Mouse (Mus musculus): ENCODE results near the gene Stoml1.

Gene Stoml1

DNA sequence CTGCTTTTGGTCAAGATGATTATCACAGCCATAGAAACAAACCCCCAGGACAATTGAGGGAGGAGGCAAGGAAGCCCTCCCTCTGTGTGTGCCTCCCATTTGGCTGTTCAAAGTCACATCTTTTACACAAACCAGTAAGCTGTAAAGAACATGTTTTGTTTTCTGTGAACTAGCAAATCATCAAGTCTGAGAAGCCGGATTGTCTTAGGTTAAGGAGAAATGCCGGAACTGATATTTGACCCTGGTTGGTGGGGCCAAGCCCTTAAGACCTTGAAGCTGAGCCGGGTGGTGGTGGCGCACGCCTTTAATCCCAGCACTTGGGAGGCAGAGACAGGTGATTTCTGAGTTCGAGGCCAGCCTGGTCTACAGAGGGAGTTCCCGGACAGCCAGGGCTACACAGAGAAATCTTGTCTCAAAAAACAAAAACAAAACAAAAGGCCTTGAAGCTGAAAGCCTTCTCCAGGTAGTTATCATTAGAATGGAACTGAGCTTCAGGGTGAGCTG, 21.2 kb downstream of the Stoml1 start:
- DNase-seq, result no peak

DNA sequence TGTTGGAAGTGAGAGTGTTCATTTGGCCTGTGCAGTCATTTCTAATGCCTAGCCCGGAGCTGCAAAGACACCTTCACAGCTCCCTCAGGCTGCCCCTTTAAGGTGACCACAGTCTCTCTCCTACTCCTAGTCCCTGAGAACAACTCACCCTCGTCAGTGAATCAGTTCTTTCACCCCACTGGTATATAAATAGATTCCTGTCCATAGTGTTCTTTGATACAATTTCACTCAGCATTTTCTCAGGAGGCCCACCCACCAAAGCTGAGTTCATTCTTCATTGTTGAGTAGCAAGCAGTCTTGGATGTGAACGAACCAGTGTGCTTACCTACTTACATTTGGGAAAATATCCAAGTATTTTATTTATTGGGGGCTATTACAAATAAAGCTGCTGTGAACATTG, 21.7 kb downstream of the Stoml1 start:
- no peak for DNase-seq

DNA sequence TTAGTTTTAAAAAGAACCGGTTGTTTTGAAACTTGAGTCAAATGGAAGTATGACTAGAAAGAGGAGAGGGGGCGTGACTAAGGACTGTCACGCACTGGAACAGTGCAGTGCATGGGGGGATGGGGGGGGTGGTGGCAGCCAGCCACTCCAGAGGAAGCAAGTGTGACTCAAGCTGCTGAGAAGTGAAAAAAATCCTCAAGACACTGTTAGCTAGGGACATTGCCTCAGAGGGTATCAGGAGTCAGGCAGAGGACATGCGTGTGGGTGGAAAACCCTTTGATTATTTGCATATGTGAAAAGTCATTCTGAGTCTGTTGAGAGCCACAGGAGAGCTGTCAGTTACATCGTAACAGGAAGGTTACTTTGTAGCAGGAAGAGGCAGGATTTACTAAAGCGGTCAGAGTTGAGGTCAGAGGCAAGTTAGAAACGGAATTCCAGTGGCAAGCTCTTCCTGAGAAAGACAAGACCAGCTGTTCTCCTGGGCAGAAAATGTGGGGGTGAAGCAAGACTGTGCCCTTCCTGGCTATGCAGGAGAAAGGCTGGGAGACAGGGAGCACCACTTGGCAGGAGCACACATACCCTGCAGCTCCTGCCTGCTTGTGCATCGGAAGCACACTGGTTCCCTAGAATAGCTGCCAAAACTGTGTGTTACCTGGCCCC, 22.3 kb downstream of the Stoml1 start:
- peak; percentile 97 for DNase-seq

DNA sequence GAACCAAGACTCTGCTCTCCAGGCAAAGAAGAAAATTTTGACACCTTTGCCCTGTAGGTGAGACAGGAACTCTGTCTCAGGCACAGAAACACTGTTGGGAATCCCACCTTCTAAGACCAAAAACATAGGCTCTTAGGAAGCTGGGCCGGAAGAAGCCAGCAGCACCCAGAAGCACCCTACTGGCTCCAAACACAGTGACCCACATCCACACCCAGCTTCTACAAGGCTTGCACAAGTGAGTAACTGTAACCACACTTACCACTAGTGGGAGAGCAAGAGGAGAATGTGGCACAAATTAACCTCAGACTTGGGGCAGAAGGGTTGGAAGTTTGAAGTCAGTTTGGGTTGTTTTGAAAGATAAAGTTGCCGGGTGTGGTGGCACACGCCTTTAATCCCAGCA, 22.8 kb downstream of the Stoml1 start:
- no peak for DNase-seq

DNA sequence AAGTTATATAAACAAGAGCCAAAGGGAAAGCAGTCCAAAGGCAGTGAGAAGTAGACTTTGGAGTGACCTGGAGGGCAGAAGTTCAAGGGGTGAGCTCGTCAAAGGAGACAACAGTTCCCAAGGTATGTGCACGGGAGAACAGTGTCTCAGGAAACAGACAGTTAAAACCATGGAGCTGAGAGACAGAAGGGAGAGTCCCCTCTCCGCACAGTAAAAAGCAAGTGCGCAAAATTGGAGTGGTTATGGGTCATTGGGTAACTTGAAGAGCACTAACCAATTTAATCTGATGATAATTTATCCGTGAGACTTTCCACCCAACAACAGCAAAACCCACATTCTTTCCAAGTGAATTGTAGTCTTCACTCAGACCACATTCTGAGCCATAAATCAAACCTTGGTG, 23.4 kb downstream of the Stoml1 start:
- DNase-seq, result no peak

DNA sequence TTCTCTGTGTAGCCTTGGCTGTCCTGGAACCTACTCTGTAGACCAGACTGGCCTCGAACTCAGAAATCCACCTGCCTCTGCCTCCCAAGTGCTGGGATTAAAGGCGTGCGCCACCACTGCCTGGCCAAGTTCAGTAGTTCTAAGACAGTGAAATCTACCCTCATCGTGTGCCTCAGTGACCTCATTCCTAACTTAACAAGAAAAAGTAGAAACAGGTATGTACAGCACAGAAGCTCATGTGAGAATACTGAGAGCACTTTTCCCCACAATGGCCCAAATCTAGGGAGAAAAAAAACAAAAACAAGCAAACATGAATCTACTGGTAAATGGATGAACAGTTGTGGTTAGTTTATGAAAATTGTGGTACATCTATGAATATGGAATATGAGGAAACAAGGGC, 25.3 kb downstream of the Stoml1 start:
- DNase-seq, result no peak

DNA sequence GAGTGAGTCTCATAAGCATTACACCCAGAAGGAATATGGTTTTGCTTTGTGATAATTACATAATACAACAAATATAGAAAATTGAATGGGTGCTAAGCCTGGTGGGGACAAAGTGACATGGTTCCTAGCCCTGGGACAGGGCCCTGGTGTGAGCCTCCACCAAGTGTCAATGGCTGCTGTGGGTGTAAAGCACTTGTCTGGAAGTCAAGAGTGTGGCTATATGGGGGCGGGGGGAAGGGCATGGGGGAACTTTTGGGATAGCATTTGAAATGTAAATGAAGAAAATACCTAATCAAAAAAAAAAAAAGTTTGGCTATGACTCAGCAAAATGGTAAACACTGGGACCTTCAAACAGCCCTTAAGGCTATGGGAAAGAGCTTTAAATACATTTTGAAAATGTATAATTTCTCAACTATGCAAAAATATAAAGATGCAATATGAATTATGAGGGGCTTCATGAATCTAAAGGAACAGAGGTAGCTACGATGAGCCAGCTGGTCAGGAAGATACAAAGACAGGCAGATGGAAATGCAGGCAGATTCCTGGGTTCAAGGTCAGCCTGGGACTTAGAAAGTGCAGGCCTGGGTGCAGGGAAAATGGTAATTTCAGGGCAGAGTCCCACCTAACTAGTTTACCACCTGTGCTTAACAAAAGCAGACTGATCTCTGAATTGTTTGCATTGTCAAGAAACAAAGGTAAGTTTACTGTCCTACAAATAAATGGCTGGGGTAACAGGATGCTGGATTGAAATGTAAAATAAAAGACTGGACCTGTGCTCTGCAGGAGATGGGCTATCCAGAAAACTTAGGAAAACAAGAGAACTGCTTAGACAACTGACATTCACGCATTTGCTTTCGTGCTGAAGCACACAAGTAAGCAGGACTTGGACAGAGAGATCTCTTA, 26.1 kb downstream of the Stoml1 start:
- DNase-seq, result no peak

DNA sequence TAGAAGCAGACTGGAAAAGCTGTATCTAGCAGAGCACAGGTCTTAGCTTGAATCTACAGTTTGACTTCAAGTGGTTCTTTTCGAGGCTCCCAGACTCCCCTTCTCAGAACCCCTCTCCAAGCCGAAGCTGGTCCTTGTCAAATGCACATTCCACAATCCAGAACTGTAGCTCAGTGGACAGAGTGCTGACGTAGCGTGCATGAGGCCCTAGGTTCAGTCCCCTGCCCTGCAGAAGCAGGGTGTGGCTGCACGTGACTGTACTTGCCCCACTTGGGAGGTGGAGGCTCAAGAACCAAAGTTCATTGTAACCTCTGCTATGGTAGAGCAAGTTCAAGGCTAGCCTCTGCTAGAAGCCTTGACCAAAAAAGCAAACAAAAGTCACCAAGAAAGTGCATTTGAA, 26.8 kb downstream of the Stoml1 start:
- DNase-seq, result no peak

DNA sequence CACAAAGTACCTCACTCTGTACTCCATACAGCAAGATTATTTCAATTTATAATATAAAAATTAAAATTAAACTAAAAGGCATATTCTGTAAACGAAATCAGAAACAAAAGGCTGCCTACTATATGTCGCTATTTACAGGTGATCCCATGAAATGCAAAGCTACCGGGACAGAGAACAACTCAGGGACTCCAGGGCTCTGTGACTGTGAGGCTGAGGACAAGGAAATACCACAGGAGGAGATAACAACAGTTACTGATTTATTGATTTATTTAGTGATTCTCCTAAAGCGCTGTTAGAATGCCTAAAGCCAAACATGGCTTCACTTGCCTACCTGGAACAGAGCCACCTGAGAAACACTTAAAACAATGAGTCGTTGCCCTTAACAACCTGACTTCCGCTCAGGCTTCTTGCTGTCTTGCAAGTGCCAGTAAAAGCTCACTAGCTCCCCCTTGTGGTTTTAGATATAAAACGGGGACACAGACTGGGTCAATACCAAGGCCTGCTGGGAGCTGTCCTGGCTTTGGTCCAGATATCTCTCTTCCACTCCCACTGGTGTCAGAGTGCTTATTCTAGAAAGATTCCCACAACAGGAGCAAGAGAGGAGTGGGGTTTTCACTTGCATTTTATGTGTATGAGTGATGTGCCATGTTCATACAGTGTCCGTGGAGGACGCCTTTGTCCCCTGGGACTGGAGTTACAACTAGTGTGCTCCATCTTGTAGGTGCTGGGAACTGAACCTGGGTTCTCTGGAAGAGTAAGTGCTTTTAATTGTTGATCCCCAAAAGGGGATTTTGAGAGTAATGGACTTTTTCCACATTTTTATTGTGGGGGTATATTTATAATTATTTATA, 27.5 kb downstream of the Stoml1 start:
- peak; percentile 97 for DNase-seq

DNA sequence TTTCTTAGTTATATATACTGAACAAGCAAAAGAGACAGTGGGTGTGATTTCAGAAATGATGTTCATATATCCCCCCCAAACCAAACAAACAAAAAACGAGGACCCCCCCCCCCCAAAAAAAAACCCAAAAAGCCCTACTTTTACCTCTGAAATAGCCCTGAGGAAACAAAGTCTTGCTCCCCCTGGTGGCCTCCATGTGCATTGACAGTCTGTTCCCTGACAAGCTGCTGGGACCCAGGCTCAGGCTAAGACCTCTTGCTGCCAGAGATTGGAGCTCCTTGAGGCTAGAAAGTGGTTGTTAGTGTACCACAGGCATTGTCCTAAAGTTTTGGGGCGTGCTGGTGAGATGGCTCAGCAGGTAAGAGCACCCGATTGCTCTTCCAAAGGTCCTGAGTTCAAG, 28.6 kb downstream of the Stoml1 start:
- DNase-seq, result no peak

DNA sequence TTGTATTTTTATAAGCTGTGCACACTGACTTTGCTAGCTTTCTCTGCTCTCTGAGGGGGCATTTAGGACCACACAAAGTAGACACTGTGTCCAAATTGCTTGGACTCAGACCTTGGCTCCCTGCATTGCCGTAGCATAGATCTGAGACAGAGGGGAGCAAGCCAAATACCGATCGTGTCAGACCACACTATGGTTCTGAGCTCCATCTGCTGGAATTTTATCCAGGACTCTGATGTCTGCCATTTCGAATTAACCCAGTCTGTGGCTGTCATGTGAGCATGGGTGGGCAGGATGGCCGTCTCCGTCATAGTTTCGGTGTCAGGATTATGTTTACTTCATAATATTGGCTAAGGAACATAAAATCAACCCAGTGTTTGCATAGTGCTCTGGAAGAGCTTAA, 30.5 kb downstream of the Stoml1 start:
- no peak for DNase-seq

DNA sequence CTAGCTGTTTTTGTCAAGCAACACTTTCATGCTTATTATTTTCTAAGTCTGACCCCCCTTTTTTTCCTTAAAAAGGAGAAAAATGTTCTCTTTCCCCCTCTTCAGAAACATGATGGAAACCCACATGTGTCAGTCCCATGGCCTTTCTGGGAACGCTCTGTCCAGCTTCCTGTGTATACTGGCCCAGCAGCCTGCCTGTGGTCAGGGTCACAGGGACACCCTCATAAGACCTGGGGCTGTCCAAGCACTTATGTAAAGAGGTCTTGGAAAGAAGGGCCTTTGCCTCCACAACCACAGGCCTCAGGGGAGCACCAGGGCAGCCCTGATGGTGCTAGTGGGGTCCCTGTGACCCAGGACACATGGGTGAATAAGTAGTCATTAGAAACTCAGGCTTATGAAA, 36.1 kb downstream of the Stoml1 start:
- DNase-seq, result peak; percentile 97

DNA sequence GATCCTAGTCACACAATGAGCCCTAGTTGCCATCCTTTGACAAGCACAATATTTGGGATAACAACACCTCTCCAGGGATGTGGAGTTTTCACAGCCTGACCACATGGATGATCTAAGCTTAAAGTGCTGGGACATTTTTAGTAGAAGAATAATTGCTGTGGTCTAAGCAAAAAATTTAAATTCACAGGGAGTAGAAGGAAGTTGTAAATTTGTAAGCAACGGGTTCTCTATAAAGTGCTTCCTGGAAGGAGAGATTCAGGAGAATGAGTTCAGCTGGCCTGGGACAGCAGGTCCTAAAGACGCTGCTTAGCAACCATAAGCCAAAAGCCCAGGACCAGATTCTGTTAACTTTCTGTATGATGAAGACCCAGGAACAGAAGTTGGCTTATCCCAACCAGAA, 36.9 kb downstream of the Stoml1 start:
- DNase-seq, result no peak

DNA sequence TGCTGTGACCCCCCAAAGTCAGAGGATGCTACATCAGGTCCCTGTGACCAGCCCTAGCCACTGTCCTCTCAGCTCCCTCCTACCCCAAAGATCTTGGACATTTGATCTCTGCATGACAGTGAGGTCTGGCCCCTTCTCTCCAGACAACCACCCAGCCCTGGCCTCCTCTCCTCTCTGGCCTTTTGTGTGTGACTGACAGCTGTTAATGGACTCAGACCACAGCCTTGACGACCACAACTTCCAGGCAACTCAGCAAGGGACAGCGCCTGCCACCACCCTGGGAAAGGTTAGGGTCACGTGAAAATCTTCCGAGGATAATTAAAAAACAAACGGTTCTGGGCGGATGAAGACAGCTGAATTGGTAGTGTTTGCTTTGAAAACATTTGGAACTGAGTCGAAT, 41.6 kb downstream of the Stoml1 start:
- DNase-seq, result no peak

DNA sequence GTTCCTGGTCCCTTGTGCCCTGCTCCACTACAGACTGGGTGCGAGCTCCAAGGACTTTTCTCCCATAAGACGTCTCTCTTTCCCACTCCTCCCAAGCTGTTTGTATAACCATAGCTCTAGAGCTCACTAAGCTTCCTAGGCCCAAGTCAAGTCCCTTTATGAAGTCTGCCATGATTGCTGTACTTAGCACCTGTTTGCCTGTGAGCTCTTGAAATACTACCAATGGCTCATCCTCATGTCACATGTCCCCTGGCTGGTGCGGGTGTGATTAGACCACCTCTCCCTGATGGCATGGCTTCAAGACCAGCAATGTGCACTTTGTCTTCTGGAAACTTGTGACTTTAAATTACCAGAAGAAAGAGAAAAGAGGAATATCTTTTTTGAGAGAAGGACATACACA, 42.4 kb downstream of the Stoml1 start:
- no peak for DNase-seq

DNA sequence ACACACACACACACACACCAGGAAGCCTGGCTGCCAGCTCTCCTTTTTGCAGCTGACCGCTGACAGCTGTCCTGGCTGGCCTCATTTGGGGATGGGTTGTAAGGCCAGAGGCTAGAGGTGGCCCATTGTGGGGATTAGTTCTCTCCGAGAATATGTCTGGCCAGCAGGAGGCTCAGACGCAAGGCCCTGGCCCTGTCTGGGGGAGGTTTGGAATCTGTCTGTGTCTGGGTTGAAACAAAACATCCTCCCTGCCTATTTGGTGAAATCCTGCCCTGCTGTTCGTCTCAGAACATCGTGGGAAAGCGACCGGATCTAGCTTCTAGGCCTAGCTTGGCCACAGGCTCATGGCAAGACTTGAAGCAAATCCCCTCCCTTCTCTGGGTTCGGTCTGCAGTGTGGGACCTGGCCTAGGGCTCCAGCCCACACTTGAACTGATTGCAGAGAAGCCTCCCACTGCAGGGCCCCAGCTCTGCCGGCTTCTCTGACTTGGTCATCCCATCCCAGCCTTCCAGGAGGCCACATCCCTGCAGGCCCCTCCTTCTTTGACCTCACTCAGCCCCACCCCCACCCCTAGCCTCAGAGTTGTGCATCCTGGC, 42.9 kb downstream of the Stoml1 start:
- peak; percentile 99 for DNase-seq

DNA sequence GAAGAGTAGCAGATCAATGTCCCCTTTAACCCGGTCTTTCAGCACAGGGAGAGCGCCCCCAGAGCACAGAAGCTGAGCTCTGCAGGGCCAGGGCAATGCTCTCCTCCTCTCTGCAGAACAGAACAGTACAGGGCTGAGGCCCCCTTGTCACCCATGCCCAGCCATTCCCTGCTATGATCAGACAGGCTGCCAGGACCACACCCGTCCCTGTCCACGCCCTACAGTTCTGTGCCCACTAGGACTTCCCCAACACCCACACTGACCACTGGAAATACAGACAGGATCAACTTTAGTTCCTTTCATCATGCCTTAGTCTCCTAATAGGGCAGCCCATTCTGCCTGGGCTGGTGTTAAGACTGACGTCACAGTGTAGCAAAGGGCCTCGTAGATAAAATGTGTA, 44.1 kb downstream of the Stoml1 start:
- DNase-seq, result no peak

DNA sequence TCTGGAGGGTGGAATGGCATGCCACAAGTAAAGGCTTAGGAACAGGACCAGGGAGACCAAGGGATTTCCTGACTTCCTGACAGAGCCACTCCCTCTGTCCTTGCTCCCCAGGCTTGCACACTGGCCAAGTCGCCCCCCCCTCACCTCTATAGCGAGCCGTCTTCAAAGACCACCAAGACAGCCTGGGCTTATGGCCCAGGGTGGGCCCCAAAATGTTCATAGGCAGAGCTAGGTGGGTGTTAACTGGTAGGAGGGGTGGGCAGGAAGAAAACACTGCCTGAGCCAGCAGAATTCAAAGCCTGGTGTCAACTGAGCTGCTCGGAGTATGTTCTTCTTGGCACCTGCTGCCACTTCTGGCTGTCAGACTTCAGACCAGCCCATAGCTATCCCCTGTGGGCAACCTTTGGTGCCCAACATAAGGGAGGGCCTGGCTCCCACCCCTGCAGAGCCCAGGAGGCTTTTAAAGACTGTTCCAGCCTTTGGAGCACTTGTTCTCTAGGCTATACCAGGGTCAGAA, 45.1 kb downstream of the Stoml1 start:
- DNase-seq, result peak; percentile 90

DNA sequence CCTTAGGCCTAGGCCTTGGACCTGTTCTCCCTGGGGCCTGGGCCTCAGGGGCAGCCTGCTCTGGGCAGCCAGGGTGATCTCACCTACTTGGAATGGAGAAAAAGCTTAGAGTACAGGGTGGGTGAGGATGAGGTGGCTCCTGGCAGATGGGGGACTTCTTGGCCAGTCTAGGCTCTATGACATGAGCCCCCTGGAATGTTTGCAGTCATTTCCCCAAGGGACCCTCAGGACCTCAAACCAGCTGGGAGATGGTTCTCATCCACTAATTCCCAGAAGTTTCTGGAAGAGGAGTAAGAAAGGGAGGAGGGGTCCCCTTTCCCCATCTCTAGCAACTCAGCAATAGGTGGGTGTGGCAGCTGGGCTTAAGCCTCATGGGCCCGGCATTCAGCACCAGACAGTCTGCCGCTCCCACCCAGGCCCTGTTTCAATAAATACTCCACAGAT, 46.4 kb downstream of the Stoml1 start:
- DNase-seq, result peak; percentile 95

DNA sequence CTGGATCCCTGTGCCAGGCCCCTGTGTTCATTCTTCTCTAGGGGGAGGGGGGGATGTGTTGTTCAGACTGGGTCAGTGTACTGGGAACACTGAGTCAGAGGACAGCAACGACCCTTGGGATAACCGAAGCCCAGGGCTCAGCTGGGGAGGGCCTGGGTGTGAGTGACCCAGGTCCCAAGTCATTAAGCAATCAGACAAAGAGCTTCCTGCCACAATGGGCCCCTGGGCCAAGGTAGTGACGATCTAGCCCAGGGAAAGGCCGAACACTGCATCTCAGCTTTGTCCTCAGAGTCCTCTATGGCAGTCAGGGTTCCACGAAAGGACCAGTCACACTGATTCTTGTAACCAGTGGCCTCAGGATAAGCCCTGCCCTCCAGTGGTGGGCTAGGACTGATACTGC, 50.2 kb downstream of the Stoml1 start:
- peak; percentile 97 for DNase-seq

DNA sequence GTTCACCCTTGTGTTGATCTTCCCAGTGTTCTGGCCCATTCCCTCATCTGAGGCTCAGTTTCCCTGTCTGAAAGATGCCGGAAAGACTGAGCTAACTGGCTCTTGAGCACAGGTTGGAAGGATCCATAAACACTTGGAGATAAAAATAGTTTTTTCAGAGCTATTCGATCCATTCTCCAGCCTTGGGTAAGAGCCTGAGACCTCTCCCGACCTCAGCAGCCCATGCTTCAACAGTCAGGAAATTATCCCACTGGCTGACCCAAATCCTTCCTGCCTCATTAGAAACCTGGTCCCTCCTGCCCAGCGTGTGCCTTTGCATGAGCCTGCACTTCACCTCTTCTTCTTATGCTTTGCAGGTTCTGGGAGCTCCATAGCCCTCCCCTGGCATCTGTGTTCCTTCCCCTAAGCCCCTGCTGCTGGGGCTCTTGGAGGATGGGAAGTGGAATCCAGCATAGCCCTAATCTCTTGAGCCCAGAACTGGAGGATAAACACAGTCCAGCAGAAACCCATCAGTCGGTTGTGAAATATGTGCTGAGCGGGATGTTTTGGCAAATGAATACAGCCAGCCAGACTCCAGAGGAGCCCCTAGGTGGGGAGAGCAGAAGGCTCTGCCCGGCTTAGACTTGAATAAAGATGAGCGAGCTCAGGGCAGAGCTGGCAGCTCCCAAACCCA, 50.8 kb downstream of the Stoml1 start:
- peak; percentile 97 for DNase-seq

DNA sequence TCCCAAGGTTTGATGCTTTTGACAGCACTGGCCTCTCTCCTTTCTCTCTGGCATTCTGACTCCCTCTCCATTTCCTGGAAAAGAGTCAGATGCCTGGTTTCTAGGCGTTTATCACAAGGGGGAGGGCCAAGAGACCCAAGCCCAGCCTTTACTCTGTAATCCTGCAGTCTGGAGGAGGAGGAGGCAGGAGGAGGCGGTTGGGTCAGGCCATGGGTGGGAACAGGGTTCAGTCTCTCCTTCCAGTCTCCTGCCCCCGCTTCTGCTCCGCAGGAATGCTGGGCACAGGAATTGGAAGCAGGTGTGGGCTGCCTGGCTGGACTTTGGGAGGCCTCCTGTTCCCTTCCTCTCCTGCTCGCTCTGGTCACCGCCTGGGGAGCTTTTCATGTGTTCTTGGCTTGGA, 52.7 kb downstream of the Stoml1 start:
- DNase-seq, result peak; percentile 96
